Mouse (Mus musculus) cortical plate, adult 2 months (tissue): ENCODE data around the gene 1700022I11Rik.

ENCODE experiments used
- CTCF ChIP-seq: fragments of 200-500 bp; IDR thresholded peaks from 2 replicates; pipeline ENCODE4 v1.5.1; 2011; ENCODE audit warnings: mild to moderate bottlenecking, control low read depth, low read length; ENCODE audit not compliant: insufficient read depth; ENCODE audit errors: extremely low read depth
- POLR2A ChIP-seq: fragments of 200-500 bp; IDR thresholded peaks from 2 replicates; pipeline ENCODE4 v1.6.1; 2011; ENCODE audit warnings: mild to moderate bottlenecking, low read length, control low read depth; ENCODE audit not compliant: insufficient read depth; ENCODE audit errors: extremely low read depth

DNA sequence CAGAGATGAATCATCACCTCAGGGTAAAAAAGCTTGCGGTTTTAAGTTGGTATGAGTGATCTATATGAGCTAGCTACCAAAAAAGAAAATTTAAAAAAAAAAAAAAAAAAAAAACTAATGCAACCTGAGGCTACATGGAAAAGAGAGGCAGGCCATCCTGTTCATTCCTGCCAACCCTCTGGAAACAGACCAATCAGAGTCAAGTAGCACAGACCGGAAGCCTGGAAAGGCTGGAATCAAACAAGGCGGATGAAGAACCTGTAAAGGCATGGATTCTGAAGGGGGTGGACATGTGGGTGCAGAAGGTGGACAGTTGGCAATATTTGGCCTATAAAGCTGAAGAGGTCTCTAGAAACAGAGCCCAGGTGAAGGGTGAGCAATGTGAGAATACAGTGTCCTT is 24.0 kb upstream of the 1700022I11Rik start:
- TF ChIP-seq CTCF, result no peak
- no peak for TF ChIP-seq POLR2A
